Mouse (Mus musculus) testis, adult 2 months (tissue): ENCODE results near the gene 5730480H06Rik. TPM values are rescaled to one million over a fixed set of nuclear protein-coding genes. Genes with fewer than 3 reads are reported as not detected.

ENCODE experiments used
- H3K27ac ChIP-seq: fragments of 200-500 bp; 2 replicates; pipeline ENCODE4 v1.5.1; 2012; ENCODE audit warnings: low read depth, low read length; ENCODE audit not compliant: control insufficient read depth, insufficient read depth
- H3K27me3 ChIP-seq: fragments of 200-500 bp; 2 replicates; pipeline ENCODE4 v1.6.1; 2012; ENCODE audit warnings: mild to moderate bottlenecking, low read length, moderate library complexity; ENCODE audit not compliant: control insufficient read depth, insufficient read depth
- H3K36me3 ChIP-seq: fragments of 200-500 bp; 2 replicates; pipeline ENCODE4 v1.6.1; 2012; ENCODE audit warnings: mild to moderate bottlenecking, low read length; ENCODE audit not compliant: control insufficient read depth, insufficient read depth
- H3K4me1 ChIP-seq: fragments of 200-500 bp; 2 replicates; pipeline ENCODE4 v1.6.1; 2012; ENCODE audit warnings: low read length; ENCODE audit not compliant: control insufficient read depth, insufficient read depth
- H3K4me3 ChIP-seq: fragments of 200-500 bp; 2 replicates; pipeline ENCODE4 v1.5.1; 2012; ENCODE audit warnings: low read depth, mild to moderate bottlenecking, low read length, moderate library complexity, mixed read lengths; ENCODE audit not compliant: control insufficient read depth
- CTCF ChIP-seq: fragments of 200-500 bp; IDR thresholded peaks from 2 replicates; pipeline ENCODE4 v1.5.1; 2012; ENCODE audit warnings: low read depth, mild to moderate bottlenecking, inconsistent platforms, low read length, moderate library complexity; ENCODE audit not compliant: control insufficient read depth, insufficient read depth, insufficient replicate concordance
- POLR2A ChIP-seq: fragments of 200-500 bp; IDR thresholded peaks from 2 replicates; pipeline ENCODE4 v1.6.1; 2012; ENCODE audit warnings: low read depth, mild to moderate bottlenecking, inconsistent platforms, low read length, moderate library complexity; ENCODE audit not compliant: control insufficient read depth
- polyA plus RNA-seq: library from polyadenylated mRNA; depleted of rRNA; stranded (reverse); fragments of >200 nt; gene quantifications from 2 replicates; pipeline ENCODE4 v1.2.3, GENCODE M21; 2012

5730480H06Rik gene
- polyA plus RNA-seq, 1 experiment: 40.3 TPM

DNA sequence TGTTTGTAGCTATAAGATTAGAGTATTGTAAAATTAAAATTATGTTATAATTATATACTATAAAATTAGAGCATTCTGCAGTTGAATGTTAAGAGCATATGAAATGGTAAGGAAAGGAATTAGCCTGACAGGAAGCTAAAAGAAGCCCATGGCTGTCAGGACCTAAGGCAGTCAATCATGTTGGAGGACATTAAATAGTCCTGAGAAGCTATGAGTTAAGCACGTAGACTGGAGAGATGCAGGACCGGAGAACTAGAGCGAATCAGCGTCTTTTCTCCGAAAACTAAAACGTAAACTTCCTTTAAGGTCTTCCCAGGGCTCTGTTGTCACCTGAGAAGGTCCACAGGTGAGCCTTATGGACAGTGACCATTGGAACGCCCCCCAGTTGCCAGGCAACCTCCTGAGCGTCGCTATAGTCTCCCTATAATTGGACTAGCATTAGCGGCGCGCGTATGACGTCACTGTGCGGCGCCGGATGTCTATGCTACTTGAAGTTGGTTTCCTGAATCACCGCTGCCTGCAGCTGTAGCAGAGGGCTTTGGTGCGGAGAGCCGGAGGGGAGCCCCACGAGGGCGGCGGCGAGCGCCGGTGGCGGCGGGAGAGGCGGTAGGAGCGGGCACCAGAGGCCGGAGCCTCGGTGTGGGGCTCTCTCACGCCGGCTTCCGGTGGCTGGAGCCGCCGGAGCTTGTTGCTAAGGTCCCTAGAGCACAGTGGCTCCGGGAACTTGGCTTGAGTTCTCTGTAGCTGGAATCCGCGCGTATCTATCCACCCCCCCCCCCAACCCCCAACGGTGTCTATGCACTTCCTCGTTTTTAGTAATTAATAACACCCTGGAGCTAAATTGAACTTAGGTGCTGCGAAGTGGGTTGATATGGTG lies 44.4 kb downstream of the 5730480H06Rik start:
- peak overlapping the region; percentile 87 for H3K27ac ChIP-seq
- H3K36me3 ChIP-seq: no peaks in the 10 kb centered on the region; the same call in 1 of the 2 replicates
- TF ChIP-seq CTCF (no peak), POLR2A (peak; percentile 76)
- no peaks in the 10 kb centered on the region for H3K4me1 ChIP-seq
- no peaks in the 10 kb centered on the region for H3K27me3 ChIP-seq
- H3K4me3 ChIP-seq: peak overlapping the region; percentile 97

DNA sequence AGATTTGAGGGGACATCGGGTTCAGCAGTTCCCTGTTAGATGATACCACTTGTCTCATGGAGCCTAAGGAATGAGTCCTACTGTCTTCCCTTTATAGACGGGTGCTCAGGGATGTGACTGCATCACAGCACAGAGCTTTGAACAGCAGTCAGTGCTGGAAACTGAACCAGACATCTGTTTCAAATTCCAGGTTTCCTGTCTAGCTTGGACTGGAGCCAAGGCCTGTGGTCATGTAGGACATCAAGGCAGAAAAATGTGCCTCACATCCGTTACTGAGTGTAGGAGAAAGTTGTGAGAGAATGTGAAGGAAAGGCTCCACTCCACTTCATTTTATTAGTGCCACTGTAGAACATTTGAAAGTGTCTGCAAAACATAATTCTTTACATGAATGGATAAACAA lies 74.7 kb downstream of the 5730480H06Rik start:
- Histone ChIP-seq H3K27ac (no peak overlapping the region), H3K4me1 (no peaks in the 10 kb centered on the region), H3K4me3 (no peak overlapping the region), H3K27me3 (no peaks in the 10 kb centered on the region), H3K36me3 (no peaks in the 10 kb centered on the region)
- TF ChIP-seq POLR2A (no peak), CTCF (no peak)

DNA sequence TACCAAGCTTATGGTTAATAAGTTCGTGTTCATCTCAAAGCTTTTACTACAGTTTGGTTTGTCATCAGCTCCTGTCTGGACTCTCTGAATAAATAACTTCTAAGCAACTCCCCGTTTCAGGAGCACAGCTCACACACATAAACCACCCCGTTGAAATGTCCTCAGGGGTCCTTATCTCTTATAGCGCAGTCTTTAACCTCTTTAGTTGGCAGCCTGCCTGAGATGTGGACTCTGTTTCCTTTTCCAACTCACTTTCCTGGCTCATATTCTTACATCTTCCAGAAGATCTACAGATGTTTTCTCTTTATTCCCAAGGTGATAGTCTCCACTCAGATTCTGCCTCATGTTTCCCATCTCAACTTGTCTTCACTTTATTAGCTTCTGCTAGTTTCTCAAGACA lies 80.5 kb downstream of the 5730480H06Rik start:
- H3K4me1 ChIP-seq: no peaks in the 10 kb centered on the region
- TF ChIP-seq CTCF (no peak), POLR2A (no peak)
- no peaks in the 10 kb centered on the region for H3K27me3 ChIP-seq
- no peak overlapping the region for H3K4me3 ChIP-seq
- H3K27ac ChIP-seq: no peak overlapping the region
- no peaks in the 10 kb centered on the region for H3K36me3 ChIP-seq

- TF ChIP-seq CTCF (no peak), POLR2A (no peak)
- Histone ChIP-seq H3K4me3 (no peak overlapping the region), H3K4me1 (no peaks in the 10 kb centered on the region), H3K27ac (no peak overlapping the region), H3K36me3 (no peaks in the 10 kb centered on the region), H3K27me3 (no peaks in the 10 kb centered on the region)
Measured at GRCm38 (mm10) chr5:48410348-48410747, 82.6 kb downstream of the 5730480H06Rik start.

GRCm38 (mm10) chr5:48411462-48411861 lies 83.7 kb downstream of the 5730480H06Rik start:
- Histone ChIP-seq H3K4me3 (no peak overlapping the region), H3K27ac (no peak overlapping the region), H3K27me3 (no peaks in the 10 kb centered on the region), H3K36me3 (no peaks in the 10 kb centered on the region), H3K4me1 (no peaks in the 10 kb centered on the region)
- TF ChIP-seq CTCF (no peak), POLR2A (no peak)

DNA sequence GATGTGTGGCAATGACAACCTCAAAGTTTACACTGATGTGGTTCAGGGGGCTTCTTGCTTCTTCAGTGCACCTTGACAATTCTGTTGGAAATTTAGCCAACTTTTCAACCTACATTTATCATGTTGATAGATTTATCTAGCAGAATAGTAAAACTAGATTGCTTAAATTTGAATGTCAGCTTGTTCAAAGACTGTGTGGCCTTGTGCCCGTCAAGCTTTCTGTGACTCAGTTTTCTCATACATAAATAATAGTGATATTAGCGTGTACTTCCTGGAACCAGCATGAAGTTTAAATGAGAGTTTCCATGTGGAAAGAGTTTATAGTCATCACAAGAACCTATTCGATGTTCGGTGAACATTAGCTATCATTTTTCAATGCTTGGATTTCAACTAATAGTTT lies 84.5 kb downstream of the 5730480H06Rik start:
- H3K27ac ChIP-seq: no peak overlapping the region
- H3K4me1 ChIP-seq: no peaks in the 10 kb centered on the region
- no peaks in the 10 kb centered on the region for H3K27me3 ChIP-seq
- H3K36me3 ChIP-seq: no peaks in the 10 kb centered on the region
- TF ChIP-seq POLR2A (no peak), CTCF (no peak)
- H3K4me3 ChIP-seq: no peak overlapping the region

- no peaks in the 10 kb centered on the region for H3K36me3 ChIP-seq
- no peaks in the 10 kb centered on the region for H3K27me3 ChIP-seq
- H3K4me1 ChIP-seq: no peaks in the 10 kb centered on the region
- TF ChIP-seq CTCF (no peak), POLR2A (no peak)
- no peak overlapping the region for H3K27ac ChIP-seq
- H3K4me3 ChIP-seq: no peak overlapping the region
Measured at GRCm38 (mm10) chr5:48419741-48420140, 92.0 kb downstream of the 5730480H06Rik start.

DNA sequence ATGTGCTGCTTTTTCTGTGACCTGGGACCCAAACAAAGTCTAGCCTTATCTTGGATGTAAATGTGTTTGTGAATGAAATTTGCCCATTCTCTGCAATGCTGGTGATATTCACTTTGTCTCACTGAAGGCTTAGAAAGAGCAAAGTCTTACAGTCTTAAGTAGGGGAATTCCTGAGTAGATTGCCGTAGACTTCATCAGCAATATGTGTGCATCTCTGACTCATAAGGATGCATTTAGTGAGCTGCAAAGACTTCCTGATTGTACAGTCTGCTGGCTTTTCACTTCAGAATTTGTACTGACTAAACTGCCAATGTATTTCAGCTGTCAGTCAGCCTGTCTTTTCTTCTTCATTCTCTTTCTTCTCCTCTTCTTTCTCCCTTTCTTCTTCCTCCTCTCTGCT lies 94.2 kb downstream of the 5730480H06Rik start:
- Histone ChIP-seq H3K27ac (no peak overlapping the region), H3K36me3 (no peaks in the 10 kb centered on the region), H3K4me3 (no peak overlapping the region), H3K4me1 (no peaks in the 10 kb centered on the region), H3K27me3 (no peaks in the 10 kb centered on the region)
- TF ChIP-seq POLR2A: no peak
- no peak for TF ChIP-seq CTCF
